Mouse (Mus musculus) midbrain, embryonic 14.5 days (tissue): ENCODE results near the gene Suox. TPM values are rescaled to one million over a fixed set of nuclear protein-coding genes. Genes with fewer than 3 reads are reported as not detected.
A peak's percentile ranks its signal among the peaks of the same experiment; 100 is the strongest.
"Not testable (repeated sequence)": the region's sequence is repeated elsewhere in the genome, so short reads cannot be mapped to it uniquely, and the experiment has no call there.

Source experiments
- ATAC-seq: fragments of 200-750 bp; cut with Nextera tagmentation; 2 replicates; pipeline ENCODE4 v1.8.0; 2017; ENCODE audit warnings: moderate number of reproducible peaks, moderate library complexity; ENCODE audit not compliant: low FRiP score, low TSS enrichment
- DNase-seq: peaks from one replicate; pipeline ENCODE4 v3.0.0-alpha.2; 2015
- H3K27ac ChIP-seq: fragments of 300-500 bp; sonication (generic); replicated peaks from 2 replicates; pipeline ENCODE4 v1.5.1; 2014; ENCODE audit warnings: mild to moderate bottlenecking, low read depth, low read length, moderate library complexity
- H3K27me3 ChIP-seq: fragments of 300-500 bp; sonication (generic); 2 replicates; pipeline ENCODE4 v1.6.1; 2014; ENCODE audit warnings: low read length, control low read depth, mixed read lengths; ENCODE audit not compliant: control insufficient read depth, insufficient read depth
- H3K36me3 ChIP-seq: fragments of 300-500 bp; sonication (generic); 2 replicates; pipeline ENCODE4 v1.6.1; 2014; ENCODE audit warnings: low read length, control low read depth; ENCODE audit not compliant: control insufficient read depth, insufficient read depth
- H3K4me1 ChIP-seq: fragments of 300-500 bp; sonication (generic); 2 replicates; pipeline ENCODE4 v1.6.1; 2014; ENCODE audit warnings: mild to moderate bottlenecking, antibody characterized with exemption, low read length, control low read depth; ENCODE audit not compliant: control insufficient read depth, insufficient read depth
- H3K4me2 ChIP-seq: fragments of 300-500 bp; sonication (generic); 2 replicates; pipeline ENCODE4 v1.6.1; 2014; ENCODE audit warnings: mild to moderate bottlenecking, low read length, moderate library complexity
- H3K4me3 ChIP-seq: fragments of 300-500 bp; sonication (generic); replicated peaks from 2 replicates; pipeline ENCODE4 v1.5.1; 2014; ENCODE audit warnings: low read depth, low read length
- H3K9ac ChIP-seq: fragments of 300-500 bp; sonication (generic); replicated peaks from 2 replicates; pipeline ENCODE4 v1.6.1; 2014; ENCODE audit warnings: mild to moderate bottlenecking, low read length, moderate library complexity
- H3K9me3 ChIP-seq: fragments of 300-500 bp; sonication (generic); 2 replicates; pipeline ENCODE4 v1.6.1; 2016; ENCODE audit warnings: low read length, control low read depth, mixed read lengths; ENCODE audit not compliant: control insufficient read depth
- WGBS: fragments of 180-500 bp; shearing (Covaris S2); extraction: QIAGEN DNeasy Blood & Tissue Kit; methylation state at CpG from one replicate; pipeline ENCODE4 v1.1.7; 2014; 5-methylcytosine and 5-hydroxymethylcytosine counted together
- polyA plus RNA-seq: library from polyadenylated mRNA; unstranded; fragments of >200 nt; fragmentation: Nextera tagmentation; extraction: Ambion mirVana; gene quantifications from 2 replicates; pipeline ENCODE4 v1.2.1, GENCODE M21; 2014

Gene Suox
- polyA plus RNA-seq, 1 experiment from 2014 or later, result 10.4 TPM

GRCm38 (mm10) chr10:128626311-128627310, 47.3 kb downstream of the Suox start, which contains the start of gene Rps26:
TSS of gene Rps26 (minus strand) at chr10:128626747.
- peaks cover 7% of the 10 kb centered on the region for H3K4me1 ChIP-seq
- peak within 1 kb of the TSS; percentile 71 for H3K27ac ChIP-seq
- WGBS, result under 1% methylated on average over 40 of the region's 40 CpGs
- ATAC-seq (peak; percentile 97), DNase-seq (peak; percentile 99)
- no peaks in the 10 kb centered on the region for H3K27me3 ChIP-seq
- H3K4me2 ChIP-seq, result peak within 1 kb of the TSS; percentile 89
- H3K9ac ChIP-seq, result peak within 1 kb of the TSS; percentile 75
- no peaks in the 10 kb centered on the region for H3K9me3 ChIP-seq
- peak within 1 kb of the TSS; percentile 84 for H3K4me3 ChIP-seq
- H3K36me3 ChIP-seq, result peaks cover 28% of the 10 kb centered on the region

GRCm38 (mm10) chr10:128625287-128625894, 48.5 kb downstream of the Suox start:
- H3K27ac ChIP-seq, result peak overlapping the region; percentile 68; the same call in 1 of the 2 replicates
- 42% methylated on average over 7 of the region's 7 CpGs for WGBS
- DNase-seq, result no peak
- no peak for ATAC-seq
- H3K9me3 ChIP-seq, result no peaks in the 10 kb centered on the region
- peak overlapping the region; percentile 84 for H3K4me3 ChIP-seq
- peaks cover 28% of the 10 kb centered on the region for H3K36me3 ChIP-seq
- no peaks in the 10 kb centered on the region for H3K27me3 ChIP-seq
- H3K4me2 ChIP-seq, result peak overlapping the region; percentile 89
- H3K4me1 ChIP-seq, result peaks cover 7% of the 10 kb centered on the region
- H3K9ac ChIP-seq, result peak overlapping the region; percentile 75

- not testable (repeated sequence) for H3K4me1 ChIP-seq, ATAC-seq, DNase-seq, H3K27me3 ChIP-seq, H3K4me3 ChIP-seq, H3K27ac ChIP-seq, H3K9me3 ChIP-seq, H3K9ac ChIP-seq, H3K4me2 ChIP-seq
- WGBS, result 80% methylated on average over 4 of the region's 4 CpGs
- peaks cover 28% of the 10 kb centered on the region for H3K36me3 ChIP-seq
Observed at GRCm38 (mm10) chr10:128623106-128623613, 50.7 kb downstream of the Suox start.

GRCm38 (mm10) chr10:128622702-128623101, 51.2 kb downstream of the Suox start:
- Histone ChIP-seq H3K9me3 (no peaks in the 10 kb centered on the region), H3K4me2 (no peak overlapping the region), H3K4me1 (peaks cover 7% of the 10 kb centered on the region), H3K9ac (no peak overlapping the region), H3K4me3 (no peak overlapping the region), H3K36me3 (peaks cover 28% of the 10 kb centered on the region), H3K27ac (no peak overlapping the region), H3K27me3 (no peaks in the 10 kb centered on the region)
- no peak for DNase-seq
- WGBS, result 87% methylated on average over 4 of the region's 4 CpGs
- ATAC-seq, result no peak

GRCm38 (mm10) chr10:128621986-128622520, 51.8 kb downstream of the Suox start:
- H3K27me3 ChIP-seq, result no peaks in the 10 kb centered on the region
- WGBS, result 72% methylated on average over 3 of the region's 3 CpGs
- peaks cover 28% of the 10 kb centered on the region for H3K36me3 ChIP-seq
- H3K4me1 ChIP-seq, result peaks cover 7% of the 10 kb centered on the region
- ATAC-seq (no peak), DNase-seq (no peak)
- no peak overlapping the region for H3K27ac ChIP-seq
- H3K9me3 ChIP-seq, result no peaks in the 10 kb centered on the region
- H3K4me2 ChIP-seq, result no peak overlapping the region
- H3K9ac ChIP-seq, result no peak overlapping the region
- no peak overlapping the region for H3K4me3 ChIP-seq

GRCm38 (mm10) chr10:128620241-128620640, 53.6 kb downstream of the Suox start:
- H3K4me3 ChIP-seq, result no peak overlapping the region
- no peak overlapping the region for H3K4me2 ChIP-seq
- H3K4me1 ChIP-seq, result peaks cover 4% of the 10 kb centered on the region
- no peaks in the 10 kb centered on the region for H3K27me3 ChIP-seq
- peaks cover 25% of the 10 kb centered on the region for H3K36me3 ChIP-seq
- H3K9me3 ChIP-seq, result no peaks in the 10 kb centered on the region
- DNase-seq (no peak), ATAC-seq (no peak)
- H3K27ac ChIP-seq, result no peak overlapping the region
- no peak overlapping the region for H3K9ac ChIP-seq

Other genes with a start within 250 kb of the Suox start
- gene Smarcc2, start 214.8 kb downstream of the Suox start, polyA plus RNA-seq, result 172 and 229 TPM in 2 replicates
- gene Myl6, start 179.9 kb downstream of the Suox start, polyA plus RNA-seq, result 750 and 787 TPM in 2 replicates
- 5.3 and 6.8 TPM in 2 replicates for gene Myl6b, start 175.4 kb downstream of the Suox start, polyA plus RNA-seq
- gene Esyt1, start 148.2 kb downstream of the Suox start, polyA plus RNA-seq, result 6.0 and 10.9 TPM in 2 replicates
- 17.6 and 19.6 TPM in 2 replicates for gene Zc3h10, start 126.3 kb downstream of the Suox start, polyA plus RNA-seq
- gene Rpl41, start 124.8 kb downstream of the Suox start, polyA plus RNA-seq, result 2,375 and 2,760 TPM in 2 replicates
- gene Pa2g4, start 108.1 kb downstream of the Suox start, polyA plus RNA-seq, result 122 and 142 TPM in 2 replicates
- gene Erbb3, start 84.4 kb downstream of the Suox start, polyA plus RNA-seq, result 0.26 and 0.47 TPM in 2 replicates
- gene Rps26, start 47.3 kb downstream of the Suox start, polyA plus RNA-seq, result 529 and 586 TPM in 2 replicates
- 21.2 and 23.6 TPM in 2 replicates for gene Ikzf4, start 28.1 kb downstream of the Suox start, polyA plus RNA-seq
- 80.4 and 100 TPM in 2 replicates for gene Rab5b, start 22.2 kb upstream of the Suox start, polyA plus RNA-seq
- 0.22 and 0.38 TPM in 2 replicates for gene Pmel, start 30.1 kb upstream of the Suox start, polyA plus RNA-seq
- gene Cdk2, start 31.0 kb upstream of the Suox start, polyA plus RNA-seq, result 13.2 and 24.2 TPM in 2 replicates
- gene Dgka, start 70.8 kb upstream of the Suox start, polyA plus RNA-seq, result 5.7 and 6.2 TPM in 2 replicates
- 46.7 and 60.0 TPM in 2 replicates for gene Pym1, start 73.8 kb upstream of the Suox start, polyA plus RNA-seq
- 0.22 and 0.41 TPM in 2 replicates for gene Mmp19, start 116.8 kb upstream of the Suox start, polyA plus RNA-seq
- gene Dnajc14, start 130.0 kb upstream of the Suox start, polyA plus RNA-seq, result 38.6 and 42.7 TPM in 2 replicates
- 11.7 and 13.1 TPM in 2 replicates for gene Tmem198b, start 130.3 kb upstream of the Suox start, polyA plus RNA-seq
- gene Sarnp, start 143.3 kb upstream of the Suox start, polyA plus RNA-seq, result 150 and 152 TPM in 2 replicates
- gene Ormdl2, start 147.6 kb upstream of the Suox start, polyA plus RNA-seq, result 23.4 and 24.8 TPM in 2 replicates
- gene Gdf11, start 217.6 kb upstream of the Suox start, polyA plus RNA-seq, result 7.9 and 9.6 TPM in 2 replicates
- gene Cd63, start 226.9 kb upstream of the Suox start, polyA plus RNA-seq, result 120 and 138 TPM in 2 replicates
- 11.6 and 15.2 TPM in 2 replicates for gene Rdh5, start 248.8 kb upstream of the Suox start, polyA plus RNA-seq
- gene Bloc1s1, start 250.0 kb upstream of the Suox start, polyA plus RNA-seq, result 249 and 282 TPM in 2 replicates